In genomic region chr12:50615852-50616251, GRCm38 (mm10) we compare ENCODE assay signal across 18 mouse cellular contexts. TPM values are rescaled to one million over a fixed set of nuclear protein-coding genes. Genes with fewer than 3 reads are reported as not detected.
"Had no signal": no experiment of that assay in that cellular context is flagged by ENCODE, and none has a peak within 500 bp of the region (broad histone marks: within the 10 kb centered on the region; RNA-seq: fewer than 3 reads in every experiment).

No protein-coding gene starts in this region.

- ATAC-seq: midbrain, embryonic 16.5 days had no signal

- H3K27me3 ChIP-seq: megakaryocyte, embryonic 14.5 days; midbrain, embryonic 12.5 days; neural tube, embryonic 13.5 days; neural tube, embryonic 15.5 days; stomach, embryonic 15.5 days had no signal

- DNase-seq: lung, adult 18-20 months; lung, embryonic 14.5 days; lung, postnatal 10 days; lung, postnatal 36 days; midbrain, embryonic 14.5 days; retina, postnatal 1 day; right cerebral cortex, adult 18-20 months; thymus, adult 2 months; thymus, postnatal 25 days; thymus, postnatal 4 days had no signal

RNA-seq across cellular contexts. Expression of gene Prkd1, which starts 33.0 kb away (rescaled TPM):
- total RNA-seq: megakaryocyte progenitor cell, adult 5-6 weeks had no signal
- polyA plus RNA-seq: macrophage had no signal
